Mouse (Mus musculus): ENCODE data around the gene Plcd3. TPM values are rescaled to one million over a fixed set of nuclear protein-coding genes. Genes with fewer than 3 reads are reported as not detected.

Gene Plcd3
- polyA plus RNA-seq, 1 experiment: not detected

GRCm38 (mm10) chr11:103074121-103074650 is 27.3 kb downstream of the Plcd3 start:
- 77% methylated on average over 10 of the region's 10 CpGs for WGBS
- TF ChIP-seq CTCF (IDR thresholded peaks at IDR 0.05; ENCODE audit: insufficient read depth, low read depth, low read length) (no peak), POLR2A (IDR thresholded peaks at IDR 0.05; ENCODE audit: insufficient read depth, low read depth, low read length) (no peak)
- Histone ChIP-seq H3K4me3 (ENCODE audit: insufficient read depth, low read depth, low read length) (no peak overlapping the region), H3K27ac (ENCODE audit: insufficient read depth, low read depth, low read length) (no peak overlapping the region), H3K4me1 (ENCODE audit: control insufficient read depth, insufficient read depth, low read length) (peaks cover 11% of the 10 kb centered on the region)

- Histone ChIP-seq H3K4me1 (ENCODE audit: control insufficient read depth, insufficient read depth, low read length) (peaks cover 11% of the 10 kb centered on the region), H3K27ac (ENCODE audit: insufficient read depth, low read depth, low read length) (no peak overlapping the region), H3K4me3 (ENCODE audit: insufficient read depth, low read depth, low read length) (no peak overlapping the region)
- 80% methylated on average over 7 of the region's 7 CpGs for WGBS
- TF ChIP-seq POLR2A (IDR thresholded peaks at IDR 0.05; ENCODE audit: insufficient read depth, low read depth, low read length) (no peak), CTCF (IDR thresholded peaks at IDR 0.05; ENCODE audit: insufficient read depth, low read depth, low read length) (no peak)
These were observed 27.8 kb downstream of the Plcd3 start for GRCm38 (mm10) chr11:103073671-103074070.

GRCm38 (mm10) chr11:103070322-103070880 is 31.1 kb downstream of the Plcd3 start:
- H3K4me3 ChIP-seq (ENCODE audit: insufficient read depth, low read depth, low read length): no peak overlapping the region
- no peak overlapping the region for H3K27ac ChIP-seq (ENCODE audit: insufficient read depth, low read depth, low read length)
- TF ChIP-seq CTCF (IDR thresholded peaks at IDR 0.05; ENCODE audit: insufficient read depth, low read depth, low read length) (no peak), POLR2A (IDR thresholded peaks at IDR 0.05; ENCODE audit: insufficient read depth, low read depth, low read length) (no peak)
- 96% methylated on average over 10 of the region's 10 CpGs for whole genome bisulfite sequencing
- H3K4me1 ChIP-seq (ENCODE audit: control insufficient read depth, insufficient read depth, low read length): peaks cover 11% of the 10 kb centered on the region

- H3K4me1 ChIP-seq (ENCODE audit: control insufficient read depth, insufficient read depth, low read length): peaks cover 9% of the 10 kb centered on the region
- H3K4me3 ChIP-seq (ENCODE audit: insufficient read depth, low read depth, low read length): no peak overlapping the region
- TF ChIP-seq POLR2A (IDR thresholded peaks at IDR 0.05; ENCODE audit: insufficient read depth, low read depth, low read length): no peak
- TF ChIP-seq CTCF (IDR thresholded peaks at IDR 0.05; ENCODE audit: insufficient read depth, low read depth, low read length): no peak
- no peak overlapping the region for H3K27ac ChIP-seq (ENCODE audit: insufficient read depth, low read depth, low read length)
- 97% methylated on average over 2 of the region's 2 CpGs for WGBS
These were observed 31.7 kb downstream of the Plcd3 start for GRCm38 (mm10) chr11:103069731-103070130.

GRCm38 (mm10) chr11:103068884-103069283 is 32.6 kb downstream of the Plcd3 start:
- no peak for TF ChIP-seq CTCF (IDR thresholded peaks at IDR 0.05; ENCODE audit: insufficient read depth, low read depth, low read length)
- no peak for TF ChIP-seq POLR2A (IDR thresholded peaks at IDR 0.05; ENCODE audit: insufficient read depth, low read depth, low read length)
- WGBS: 90% methylated on average over 11 of the region's 11 CpGs
- H3K4me3 ChIP-seq (ENCODE audit: insufficient read depth, low read depth, low read length): no peak overlapping the region
- 0 out of 2 replicates have a peak, but pooled peaks cover 4% of the 10 kb centered on the region for H3K4me1 ChIP-seq (ENCODE audit: control insufficient read depth, insufficient read depth, low read length)
- H3K27ac ChIP-seq (ENCODE audit: insufficient read depth, low read depth, low read length): no peak overlapping the region

- WGBS: 92% methylated on average over 4 of the region's 4 CpGs
- Histone ChIP-seq H3K27ac (ENCODE audit: insufficient read depth, low read depth, low read length) (no peak overlapping the region), H3K4me1 (ENCODE audit: control insufficient read depth, insufficient read depth, low read length) (0 out of 2 replicates have a peak, but pooled peaks cover 4% of the 10 kb centered on the region), H3K4me3 (ENCODE audit: insufficient read depth, low read depth, low read length) (no peak overlapping the region)
- no peak for TF ChIP-seq CTCF (IDR thresholded peaks at IDR 0.05; ENCODE audit: insufficient read depth, low read depth, low read length)
- TF ChIP-seq POLR2A (IDR thresholded peaks at IDR 0.05; ENCODE audit: insufficient read depth, low read depth, low read length): no peak
These were observed 33.2 kb downstream of the Plcd3 start for GRCm38 (mm10) chr11:103068272-103068671.

- Histone ChIP-seq H3K4me1 (ENCODE audit: control insufficient read depth, insufficient read depth, low read length) (0 out of 2 replicates have a peak, but pooled peaks cover 4% of the 10 kb centered on the region), H3K4me3 (ENCODE audit: insufficient read depth, low read depth, low read length) (no peak overlapping the region), H3K27ac (ENCODE audit: insufficient read depth, low read depth, low read length) (no peak overlapping the region)
- TF ChIP-seq POLR2A (IDR thresholded peaks at IDR 0.05; ENCODE audit: insufficient read depth, low read depth, low read length): no peak
- TF ChIP-seq CTCF (IDR thresholded peaks at IDR 0.05; ENCODE audit: insufficient read depth, low read depth, low read length): no peak
- 62% methylated on average over 8 of the region's 8 CpGs for WGBS
These were observed 33.9 kb downstream of the Plcd3 start for GRCm38 (mm10) chr11:103067457-103068001.

- Histone ChIP-seq H3K27ac (ENCODE audit: insufficient read depth, low read depth, low read length) (no peak overlapping the region), H3K4me3 (ENCODE audit: insufficient read depth, low read depth, low read length) (no peak overlapping the region), H3K4me1 (ENCODE audit: control insufficient read depth, insufficient read depth, low read length) (0 out of 2 replicates have a peak, but pooled peaks cover 4% of the 10 kb centered on the region)
- 90% methylated on average over 6 of the region's 6 CpGs for whole genome bisulfite sequencing
- TF ChIP-seq CTCF (IDR thresholded peaks at IDR 0.05; ENCODE audit: insufficient read depth, low read depth, low read length) (no peak), POLR2A (IDR thresholded peaks at IDR 0.05; ENCODE audit: insufficient read depth, low read depth, low read length) (no peak)
These were observed 34.5 kb downstream of the Plcd3 start for GRCm38 (mm10) chr11:103067051-103067361.

- WGBS: 92% methylated on average over 14 of the region's 14 CpGs
- H3K4me3 ChIP-seq (ENCODE audit: insufficient read depth, low read depth, low read length): no peak overlapping the region
- H3K4me1 ChIP-seq (ENCODE audit: control insufficient read depth, insufficient read depth, low read length): 0 out of 2 replicates have a peak, but pooled peaks cover 3% of the 10 kb centered on the region
- TF ChIP-seq POLR2A (IDR thresholded peaks at IDR 0.05; ENCODE audit: insufficient read depth, low read depth, low read length) (no peak), CTCF (IDR thresholded peaks at IDR 0.05; ENCODE audit: insufficient read depth, low read depth, low read length) (no peak)
- no peak overlapping the region for H3K27ac ChIP-seq (ENCODE audit: insufficient read depth, low read depth, low read length)
These were observed 35.0 kb downstream of the Plcd3 start for GRCm38 (mm10) chr11:103066191-103067050.
